Mouse (Mus musculus) limb, embryonic 11.5 days (tissue): ENCODE data around the gene Mpv17l2. TPM values are rescaled to one million over a fixed set of nuclear protein-coding genes. Genes with fewer than 3 reads are reported as not detected.

Experiments used
- ATAC-seq: fragments of 200-750 bp; cut with Nextera tagmentation; 2 replicates; pipeline ENCODE4 v1.8.0; 2017; ENCODE audit warnings: low read depth; ENCODE audit not compliant: insufficient number of reproducible peaks, low FRiP score, low TSS enrichment
- DNase-seq: peaks from one replicate; pipeline ENCODE4 v3.0.0-alpha.2; 2015; ENCODE audit warnings: low spot score
- H3K27ac ChIP-seq: fragments of 300-500 bp; sonication (generic); replicated peaks from 2 replicates; pipeline ENCODE4 v1.5.1; 2014; ENCODE audit warnings: low read depth, mild to moderate bottlenecking, low read length
- H3K27me3 ChIP-seq: fragments of 300-500 bp; sonication (generic); 2 replicates; pipeline ENCODE4 v1.6.1; 2014; ENCODE audit warnings: mild to moderate bottlenecking, low read length, mixed read lengths; ENCODE audit not compliant: control insufficient read depth, insufficient read depth
- H3K36me3 ChIP-seq: fragments of 300-500 bp; sonication (generic); 2 replicates; pipeline ENCODE4 v1.6.1; 2014; ENCODE audit warnings: mild to moderate bottlenecking, low read length, moderate library complexity, mixed read lengths; ENCODE audit not compliant: control insufficient read depth, insufficient read depth
- H3K4me1 ChIP-seq: fragments of 300-500 bp; sonication (generic); 2 replicates; pipeline ENCODE4 v1.6.1; 2014; ENCODE audit warnings: low read length, mixed read lengths; ENCODE audit not compliant: control insufficient read depth, insufficient read depth
- H3K4me2 ChIP-seq: fragments of 300-500 bp; sonication (generic); 2 replicates; pipeline ENCODE4 v1.6.1; 2014; ENCODE audit warnings: low read depth, mild to moderate bottlenecking, moderate library complexity; ENCODE audit not compliant: severe bottlenecking
- H3K4me3 ChIP-seq: fragments of 300-500 bp; sonication (generic); 2 replicates; pipeline ENCODE4 v1.5.1; 2014; ENCODE audit warnings: low read depth, low read length
- H3K9ac ChIP-seq: fragments of 300-500 bp; sonication (generic); 2 replicates; pipeline ENCODE4 v1.6.1; 2014; ENCODE audit warnings: mild to moderate bottlenecking, low read length
- H3K9me3 ChIP-seq: fragments of 300-500 bp; sonication (generic); 2 replicates; pipeline ENCODE4 v1.6.1; 2016; ENCODE audit warnings: low read length; ENCODE audit not compliant: control insufficient read depth
- WGBS: fragments of 180-500 bp; shearing (Covaris S2); extraction: QIAGEN DNeasy Blood & Tissue Kit; methylation state at CpG from one replicate; pipeline ENCODE4 v1.1.7; 2014; 5-methylcytosine and 5-hydroxymethylcytosine counted together
- polyA plus RNA-seq: library from polyadenylated mRNA; unstranded; fragments of >200 nt; fragmentation: Nextera tagmentation; extraction: Ambion mirVana; gene quantifications from 2 replicates; pipeline ENCODE4 v1.2.1, GENCODE M21; 2014

Gene Mpv17l2
- polyA plus RNA-seq, 1 experiment from 2014 or later: 23.1 TPM

DNA sequence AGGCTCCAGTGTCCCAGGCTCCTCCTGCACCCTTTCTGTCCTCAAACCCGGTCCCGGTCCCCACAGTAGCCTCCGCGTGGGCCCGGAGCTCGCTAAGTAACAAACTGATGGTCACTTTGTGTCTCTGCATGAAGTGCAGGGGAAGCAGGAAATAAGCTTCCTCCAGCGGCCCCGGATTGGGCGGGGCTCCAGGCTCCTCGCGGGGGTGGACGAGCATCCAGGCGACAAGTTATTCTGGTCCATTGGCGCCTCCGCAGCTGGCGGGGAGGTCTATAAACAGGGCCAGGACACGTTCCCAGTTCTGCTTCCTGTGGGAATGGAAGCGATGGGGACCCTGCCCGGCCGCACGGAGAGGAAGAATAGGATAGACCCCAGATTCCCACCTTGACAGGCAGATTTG is 7.6 kb downstream of the Mpv17l2 start:
- H3K4me2 ChIP-seq: peak overlapping the region; percentile 22; the same call in 1 of the 2 replicates
- H3K27me3 ChIP-seq: no peaks in the 10 kb centered on the region; the same call in 1 of the 2 replicates
- 19% methylated on average over 21 of the region's 21 CpGs for WGBS
- DNase-seq (peak; percentile 55), ATAC-seq (no peak)
- no peaks in the 10 kb centered on the region; the same call in 1 of the 2 replicates for H3K36me3 ChIP-seq
- H3K9ac ChIP-seq: peak overlapping the region; percentile 37; the same call in 1 of the 2 replicates
- no peaks in the 10 kb centered on the region for H3K9me3 ChIP-seq
- H3K4me1 ChIP-seq: peaks cover 11% of the 10 kb centered on the region
- H3K27ac ChIP-seq: peak overlapping the region; percentile 58; the same call in 1 of the 2 replicates
- no peak overlapping the region for H3K4me3 ChIP-seq

DNA sequence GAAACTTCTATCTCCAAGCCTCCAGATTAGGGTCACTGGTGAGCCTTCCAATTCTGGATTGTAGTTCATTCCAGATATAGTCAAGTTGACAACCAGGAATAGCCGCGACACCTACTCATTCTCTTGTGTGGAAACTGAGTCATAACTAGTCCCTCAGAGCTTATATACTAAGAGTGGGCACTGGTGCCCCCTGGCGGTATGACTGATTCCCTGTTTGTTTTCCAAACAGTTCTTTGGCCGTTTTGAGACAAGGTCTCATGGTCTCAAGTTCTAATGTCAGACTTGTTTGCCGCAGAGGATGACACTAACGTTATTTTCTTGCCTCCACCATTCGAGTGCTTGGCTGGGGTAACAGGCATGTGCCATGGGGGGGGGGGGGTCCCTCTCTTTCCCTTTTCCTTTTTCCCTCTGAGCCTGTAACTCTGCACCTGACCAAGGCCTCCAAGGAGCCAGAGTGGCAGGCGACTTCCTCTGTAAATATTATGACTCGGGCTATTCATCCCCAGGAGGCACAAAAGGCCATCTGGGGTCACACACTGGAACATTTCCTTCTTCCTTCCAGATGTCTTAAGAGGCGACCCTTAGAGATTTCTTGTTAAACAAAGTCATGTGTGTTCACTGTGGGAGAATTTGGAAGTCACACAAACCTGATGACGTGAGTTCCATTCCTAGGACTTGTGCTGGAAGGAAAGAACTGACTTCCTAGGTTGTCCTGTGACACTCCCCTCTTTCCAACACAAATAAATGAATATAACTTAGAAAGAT is 8.6 kb downstream of the Mpv17l2 start:
- 22% methylated on average over 11 of the region's 11 CpGs for WGBS
- H3K4me1 ChIP-seq: peaks cover 11% of the 10 kb centered on the region
- no peak overlapping the region for H3K27ac ChIP-seq
- no peaks in the 10 kb centered on the region; the same call in 1 of the 2 replicates for H3K36me3 ChIP-seq
- peaks cover 6% of the 10 kb centered on the region for H3K27me3 ChIP-seq
- DNase-seq: peak; percentile 79
- no peak overlapping the region for H3K9ac ChIP-seq
- no peak overlapping the region for H3K4me3 ChIP-seq
- no peak for ATAC-seq
- no peak overlapping the region for H3K4me2 ChIP-seq
- no peaks in the 10 kb centered on the region for H3K9me3 ChIP-seq

DNA sequence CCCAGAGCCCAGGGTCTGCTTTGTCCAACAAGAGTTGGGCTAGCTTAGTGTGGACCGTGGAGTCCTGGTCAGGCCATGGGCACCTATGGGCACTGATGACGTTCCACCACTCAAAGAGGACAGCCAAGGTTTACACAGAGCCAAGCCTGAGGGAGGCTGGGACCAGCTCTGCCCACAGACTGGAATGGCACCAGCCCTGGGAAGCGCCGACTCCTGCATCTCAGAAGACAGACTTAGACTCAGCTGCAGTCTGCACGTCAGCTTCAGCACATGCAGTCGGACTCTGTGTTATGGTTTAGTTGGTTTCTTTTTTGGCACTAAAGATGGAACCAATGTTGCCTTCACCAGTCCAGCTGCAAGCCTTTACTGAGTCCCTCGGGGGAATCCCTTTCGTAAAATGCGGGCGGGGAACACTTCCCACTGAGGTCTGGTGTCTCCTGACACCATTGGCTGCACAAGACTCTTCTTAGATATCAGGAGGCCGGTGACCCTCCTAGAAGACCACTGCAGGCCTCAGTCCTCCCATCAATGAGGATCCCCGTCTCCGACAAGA is 10.5 kb downstream of the Mpv17l2 start:
- Histone ChIP-seq H3K4me1 (peaks cover 9% of the 10 kb centered on the region), H3K27me3 (peaks cover 23% of the 10 kb centered on the region), H3K27ac (no peak overlapping the region), H3K9ac (no peak overlapping the region), H3K4me2 (no peak overlapping the region), H3K9me3 (no peaks in the 10 kb centered on the region), H3K4me3 (no peak overlapping the region), H3K36me3 (no peaks in the 10 kb centered on the region)
- WGBS: 88% methylated on average over 13 of the region's 13 CpGs
- DNase-seq: no peak
- ATAC-seq: no peak

DNA sequence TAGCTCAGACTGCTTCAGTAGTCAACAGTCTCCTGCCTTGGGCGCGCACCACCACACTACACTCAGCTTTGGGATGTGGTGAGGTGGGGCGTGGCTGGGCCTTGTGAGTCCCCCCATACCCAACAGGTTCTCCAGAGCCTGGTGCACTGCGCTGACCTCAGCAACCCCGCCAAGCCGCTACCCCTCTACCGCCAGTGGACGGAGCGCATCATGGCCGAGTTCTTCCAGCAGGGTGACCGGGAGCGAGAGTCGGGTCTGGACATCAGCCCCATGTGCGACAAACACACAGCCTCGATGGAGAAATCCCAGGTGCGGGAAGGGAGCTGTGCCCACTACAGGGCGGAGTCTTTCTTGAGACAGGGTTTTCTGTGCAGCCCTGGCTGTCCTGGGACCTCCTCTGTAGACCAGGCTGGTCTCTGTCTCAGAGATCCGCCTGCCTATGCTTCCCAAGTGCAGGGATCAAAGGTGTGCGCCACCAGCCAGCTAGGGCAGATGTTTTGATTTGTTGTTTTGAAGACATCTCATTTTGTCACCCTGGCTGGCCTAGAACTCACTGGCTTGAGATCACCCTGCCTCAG is 11.6 kb downstream of the Mpv17l2 start:
- no peak for ATAC-seq
- WGBS: 79% methylated on average over 19 of the region's 19 CpGs
- no peak overlapping the region for H3K27ac ChIP-seq
- peaks cover 6% of the 10 kb centered on the region for H3K4me1 ChIP-seq
- no peak overlapping the region for H3K9ac ChIP-seq
- H3K27me3 ChIP-seq: peaks cover 29% of the 10 kb centered on the region
- H3K9me3 ChIP-seq: no peaks in the 10 kb centered on the region
- H3K4me3 ChIP-seq: no peak overlapping the region
- H3K36me3 ChIP-seq: no peaks in the 10 kb centered on the region
- DNase-seq: no peak
- no peak overlapping the region for H3K4me2 ChIP-seq

DNA sequence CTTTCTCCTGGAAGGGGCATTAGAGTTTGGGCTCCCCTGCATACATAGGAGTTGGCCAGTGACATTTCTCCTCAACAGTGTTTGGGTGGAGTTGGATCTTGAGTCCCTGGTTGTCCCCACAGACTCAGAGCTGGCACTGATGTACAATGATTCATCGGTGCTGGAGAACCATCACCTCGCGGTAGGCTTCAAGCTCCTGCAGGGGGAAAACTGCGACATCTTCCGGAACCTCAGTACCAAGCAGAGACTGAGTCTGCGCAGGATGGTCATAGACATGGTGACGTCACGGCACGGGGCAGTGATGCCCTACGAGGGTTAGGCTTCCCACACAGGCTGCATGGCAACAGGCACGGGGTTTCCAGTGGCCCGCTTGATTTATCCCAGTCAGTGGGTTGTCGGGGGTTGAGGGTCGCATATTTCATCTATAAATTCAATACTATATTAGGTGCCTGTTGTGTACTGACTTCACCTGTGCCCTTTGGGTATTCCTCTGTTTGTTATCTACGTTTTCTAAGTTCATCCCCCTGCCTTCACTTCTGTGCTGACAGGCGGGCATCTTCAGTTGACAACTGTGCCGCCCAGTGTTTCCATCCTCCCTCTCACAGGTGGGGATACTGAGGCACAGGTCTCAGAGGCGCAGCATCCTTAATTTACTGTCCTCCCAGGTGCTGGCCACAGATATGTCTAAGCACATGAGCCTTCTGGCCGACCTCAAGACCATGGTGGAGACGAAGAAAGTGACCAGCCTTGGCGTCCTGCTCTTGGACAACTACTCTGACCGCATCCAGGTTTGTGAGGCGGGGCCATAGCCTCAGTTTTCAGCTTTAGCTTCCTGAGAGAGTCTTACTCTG is 12.3 kb downstream of the Mpv17l2 start:
- ATAC-seq: no peak
- WGBS: 87% methylated on average over 23 of the region's 23 CpGs
- no peaks in the 10 kb centered on the region for H3K9me3 ChIP-seq
- peaks cover 8% of the 10 kb centered on the region for H3K4me1 ChIP-seq
- H3K27me3 ChIP-seq: peaks cover 36% of the 10 kb centered on the region
- DNase-seq: no peak
- H3K36me3 ChIP-seq: no peaks in the 10 kb centered on the region
- H3K4me3 ChIP-seq: no peak overlapping the region
- H3K4me2 ChIP-seq: no peak overlapping the region
- H3K27ac ChIP-seq: no peak overlapping the region
- H3K9ac ChIP-seq: no peak overlapping the region

DNA sequence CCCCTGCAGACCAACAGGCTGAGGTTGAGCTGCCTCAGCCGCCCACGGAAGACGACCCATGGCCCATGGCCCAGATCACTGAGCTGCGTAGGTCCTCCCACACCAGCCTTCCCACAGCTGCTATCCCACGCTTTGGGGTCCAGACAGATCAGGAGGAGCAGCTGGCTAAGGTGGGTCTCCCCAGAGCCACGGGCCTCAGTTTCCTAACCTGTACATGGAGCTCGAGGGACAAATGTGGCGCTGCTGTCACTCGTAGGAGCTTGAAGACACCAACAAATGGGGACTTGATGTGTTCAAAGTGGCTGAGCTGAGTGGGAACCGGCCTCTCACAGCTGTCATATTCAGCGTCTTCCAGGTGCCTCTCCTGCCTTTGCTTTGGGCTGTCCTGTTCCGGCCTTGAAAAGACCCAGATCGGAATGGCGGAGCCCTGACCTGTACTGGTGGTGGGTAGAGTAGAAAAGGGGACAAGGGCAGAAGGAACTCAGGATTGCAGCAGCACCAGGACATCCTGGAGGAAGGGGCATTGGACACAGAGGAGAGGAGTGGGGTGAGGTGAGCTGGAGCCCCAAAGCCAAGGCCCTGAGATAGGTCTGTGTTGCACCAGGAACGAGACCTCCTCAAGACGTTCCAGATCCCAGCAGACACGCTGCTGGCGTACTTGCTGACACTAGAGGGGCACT is 13.4 kb downstream of the Mpv17l2 start:
- ATAC-seq (no peak), DNase-seq (no peak)
- no peak overlapping the region for H3K27ac ChIP-seq
- peaks cover 47% of the 10 kb centered on the region for H3K27me3 ChIP-seq
- H3K9ac ChIP-seq: no peak overlapping the region
- peaks cover 9% of the 10 kb centered on the region for H3K4me1 ChIP-seq
- no peak overlapping the region for H3K4me2 ChIP-seq
- 86% methylated on average over 18 of the region's 18 CpGs for WGBS
- H3K4me3 ChIP-seq: no peak overlapping the region
- no peaks in the 10 kb centered on the region for H3K36me3 ChIP-seq
- H3K9me3 ChIP-seq: no peaks in the 10 kb centered on the region

DNA sequence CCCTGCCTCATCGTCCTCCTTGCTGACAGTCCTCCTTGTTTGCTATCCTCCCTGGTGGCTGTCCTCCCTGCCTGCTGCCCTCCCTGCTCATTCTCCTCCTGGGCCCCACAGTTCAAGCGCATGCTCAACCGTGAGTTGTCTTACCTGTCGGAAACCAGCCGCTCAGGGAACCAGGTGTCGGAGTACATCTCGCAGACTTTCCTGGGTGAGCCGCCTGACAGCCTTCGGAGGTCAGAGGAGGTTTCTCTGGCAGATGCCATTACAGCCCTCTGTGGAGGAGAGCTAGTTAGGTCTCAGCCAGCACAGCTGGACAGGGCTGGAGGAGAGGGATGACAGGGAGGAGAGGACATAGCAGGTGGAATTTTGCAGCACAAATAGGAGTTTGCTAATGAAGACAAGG is 14.1 kb downstream of the Mpv17l2 start:
- Histone ChIP-seq H3K9me3 (no peaks in the 10 kb centered on the region), H3K4me2 (no peak overlapping the region), H3K36me3 (no peaks in the 10 kb centered on the region), H3K27me3 (peaks cover 52% of the 10 kb centered on the region), H3K4me1 (peaks cover 9% of the 10 kb centered on the region), H3K9ac (no peak overlapping the region), H3K4me3 (no peak overlapping the region), H3K27ac (no peak overlapping the region)
- ATAC-seq (no peak), DNase-seq (no peak)
- WGBS: 69% methylated on average over 9 of the region's 9 CpGs
